Mouse (Mus musculus): ENCODE results near the gene Entpd7. TPM values are rescaled to one million over a fixed set of nuclear protein-coding genes. Genes with fewer than 3 reads are reported as not detected.
A peak's percentile ranks its signal among the peaks of the same experiment; 100 is the strongest.

Entpd7 gene
- total RNA-seq (2021), result 1 to 10 TPM; 2.7 to 3.3 TPM
- long read RNA-seq, experiment 1, result 0 reads
- long read RNA-seq, experiment 2, result 0 reads

GRCm38 (mm10) chr19:43689419-43690246 lies at the start of gene Entpd7:
Entpd7 (plus strand) TSS chr19:43689672.
- intact Hi-C loops (cut with DNase I; ENCODE audit: low total_unique reads), result no loop called here
- peak; percentile 97 for DNase-seq

GRCm38 (mm10) chr19:43641833-43642232 lies 47.6 kb upstream of the Entpd7 start:
- intact Hi-C loops (cut with DNase I; ENCODE audit: low total_unique reads), result no loop called here
- DNase-seq, result no peak

- intact Hi-C loops (cut with DNase I; ENCODE audit: low total_unique reads), result no loop called here
- no peak for DNase-seq
Observed at GRCm38 (mm10) chr19:43642843-43643242, 46.6 kb upstream of the Entpd7 start.

GRCm38 (mm10) chr19:43645508-43645907 lies 44.0 kb upstream of the Entpd7 start:
- intact Hi-C loops (cut with DNase I; ENCODE audit: low total_unique reads), result no loop called here
- no peak for DNase-seq

DNA sequence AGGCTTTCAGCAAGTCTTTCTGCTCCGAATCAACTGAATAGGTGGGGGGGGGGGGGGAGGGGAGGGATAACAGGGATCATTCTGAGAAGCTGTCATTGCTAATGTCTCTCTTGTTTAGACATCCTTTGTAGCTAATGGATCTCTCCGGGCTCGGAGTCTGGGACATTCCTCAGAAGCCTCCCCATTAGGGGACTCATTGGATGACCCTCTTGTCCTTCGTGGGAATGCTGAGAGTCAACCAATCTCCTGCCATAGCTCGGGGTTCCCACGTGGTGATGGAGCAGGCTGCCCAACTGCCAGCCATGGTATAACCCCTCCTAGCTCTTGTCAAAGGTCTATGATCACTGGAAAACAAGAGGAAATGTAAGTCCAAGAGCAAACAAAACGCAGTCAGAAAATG lies 42.6 kb upstream of the Entpd7 start:
- no peak for DNase-seq
- intact Hi-C loops (cut with DNase I; ENCODE audit: low total_unique reads), result no loop called here

- intact Hi-C loops (cut with DNase I; ENCODE audit: low total_unique reads), result no loop called here
- no peak for DNase-seq
Observed at GRCm38 (mm10) chr19:43647261-43647660, 42.2 kb upstream of the Entpd7 start.

DNA sequence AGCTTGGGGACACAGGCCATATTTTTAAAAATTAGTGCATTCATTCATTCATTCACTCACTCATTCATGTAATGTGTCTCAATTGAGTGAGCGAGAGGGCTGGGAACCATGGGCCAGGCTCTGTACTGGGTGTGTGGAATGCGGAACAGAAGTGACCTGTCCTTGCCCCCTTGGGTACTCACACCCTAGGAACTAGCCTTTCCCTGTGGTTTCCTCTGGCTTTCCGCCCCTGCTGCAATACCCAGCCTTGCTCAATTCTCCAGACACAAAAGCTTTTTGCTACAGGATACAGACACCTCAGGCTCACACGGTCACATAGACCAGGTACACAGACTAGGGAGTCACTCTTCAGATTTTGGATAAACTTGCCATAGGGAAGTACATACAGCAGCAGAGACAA lies 41.1 kb upstream of the Entpd7 start:
- intact Hi-C loops (cut with DNase I; ENCODE audit: low total_unique reads), result no loop called here
- no peak for DNase-seq

- intact Hi-C loops (cut with DNase I; ENCODE audit: low total_unique reads), result loop anchor here (10.0 kb wide), 2 partner anchors 117 to 157 kb away; no protein-coding TSS in a partner anchor
- no peak for DNase-seq
Observed at GRCm38 (mm10) chr19:43651241-43651785, 38.2 kb upstream of the Entpd7 start.

GRCm38 (mm10) chr19:43655735-43656492 lies 33.6 kb upstream of the Entpd7 start:
- intact Hi-C loops (cut with DNase I; ENCODE audit: low total_unique reads), result loop anchor here (10.0 kb wide), 2 partner anchors 121 to 161 kb away; no protein-coding TSS in a partner anchor
- peak; percentile 74 for DNase-seq

DNA sequence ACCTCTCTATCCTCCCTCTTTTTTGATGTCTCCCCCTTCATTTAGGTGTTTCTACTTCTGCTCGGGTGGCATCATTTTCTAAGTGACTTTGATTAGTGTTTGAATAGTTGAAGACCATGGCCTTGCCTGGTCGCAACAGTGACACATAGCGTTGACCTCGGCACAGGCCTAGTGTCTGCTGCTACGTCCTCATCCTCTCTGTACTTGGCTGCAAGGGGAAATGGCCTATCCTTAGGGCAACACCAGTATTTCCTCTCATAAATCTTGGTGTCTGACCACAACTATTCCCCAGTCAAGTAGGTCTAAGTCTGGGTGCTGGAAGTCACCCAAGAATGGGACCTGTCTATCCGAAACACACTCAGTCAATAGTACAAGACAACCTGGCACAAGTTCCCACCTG lies 29.8 kb upstream of the Entpd7 start:
- no peak for DNase-seq
- intact Hi-C loops (cut with DNase I; ENCODE audit: low total_unique reads), result loop anchor here (10.0 kb wide), 2 partner anchors 125 to 165 kb away; no protein-coding TSS in a partner anchor

- no peak for DNase-seq
- intact Hi-C loops (cut with DNase I; ENCODE audit: low total_unique reads), result no loop called here
Observed at GRCm38 (mm10) chr19:43660774-43661173, 28.7 kb upstream of the Entpd7 start.

GRCm38 (mm10) chr19:43662176-43662967 lies 27.1 kb upstream of the Entpd7 start:
- intact Hi-C loops (cut with DNase I; ENCODE audit: low total_unique reads), result no loop called here
- DNase-seq, result peak; percentile 41

DNA sequence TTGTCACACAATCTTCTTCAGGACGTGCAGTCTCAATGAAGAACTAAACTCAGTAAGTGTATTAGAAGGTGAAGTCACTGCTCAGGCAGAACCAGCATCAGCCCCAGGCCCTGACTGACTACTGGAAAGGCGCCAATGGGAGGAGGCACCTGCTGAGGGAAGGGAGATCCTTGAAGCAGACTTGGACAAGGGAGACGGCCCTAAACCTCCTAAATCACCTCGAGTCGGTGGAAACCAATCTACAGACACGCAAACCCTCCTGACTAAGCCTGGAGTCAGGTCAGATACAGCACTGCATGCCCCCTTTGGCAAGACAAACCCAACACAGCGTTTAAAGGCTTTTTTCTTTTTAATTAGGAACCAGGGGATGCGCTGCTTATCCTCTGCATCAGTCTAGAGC lies 26.0 kb upstream of the Entpd7 start:
- intact Hi-C loops (cut with DNase I; ENCODE audit: low total_unique reads), result no loop called here
- no peak for DNase-seq

DNA sequence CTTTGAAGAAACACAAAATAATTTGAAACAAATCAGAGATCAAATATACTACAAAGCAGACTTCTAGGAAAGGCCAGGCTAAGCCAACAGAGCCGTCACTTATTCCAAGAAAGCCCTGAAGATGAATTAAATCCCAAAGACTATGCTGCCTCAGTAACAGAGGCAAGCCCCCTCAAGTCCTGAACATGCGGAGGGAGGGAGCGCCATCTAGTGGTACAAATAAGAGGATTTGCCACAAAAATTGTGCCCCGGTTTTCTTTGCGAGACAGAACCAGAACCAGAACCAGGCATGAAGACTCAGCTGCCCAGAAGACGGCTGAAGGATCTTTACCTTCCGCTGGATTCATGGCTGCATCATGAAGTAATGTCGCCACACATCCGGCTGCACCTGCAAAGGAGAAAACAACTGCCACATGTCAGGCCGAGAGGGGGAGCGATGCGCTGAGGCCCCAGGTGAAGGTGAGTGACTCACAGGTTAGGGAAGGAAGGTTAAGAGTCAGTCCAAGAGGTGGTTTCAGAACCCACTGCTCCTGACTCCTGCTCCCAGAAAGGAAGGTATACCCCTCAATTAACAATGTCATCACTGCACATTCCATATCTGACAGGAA lies 23.9 kb upstream of the Entpd7 start:
- DNase-seq, result no peak
- intact Hi-C loops (cut with DNase I; ENCODE audit: low total_unique reads), result no loop called here

GRCm38 (mm10) chr19:43666661-43667429 lies 22.6 kb upstream of the Entpd7 start:
- intact Hi-C loops (cut with DNase I; ENCODE audit: low total_unique reads), result no loop called here
- peak; percentile 22 for DNase-seq

GRCm38 (mm10) chr19:43667430-43667809 lies 22.1 kb upstream of the Entpd7 start:
- intact Hi-C loops (cut with DNase I; ENCODE audit: low total_unique reads), result no loop called here

DNA sequence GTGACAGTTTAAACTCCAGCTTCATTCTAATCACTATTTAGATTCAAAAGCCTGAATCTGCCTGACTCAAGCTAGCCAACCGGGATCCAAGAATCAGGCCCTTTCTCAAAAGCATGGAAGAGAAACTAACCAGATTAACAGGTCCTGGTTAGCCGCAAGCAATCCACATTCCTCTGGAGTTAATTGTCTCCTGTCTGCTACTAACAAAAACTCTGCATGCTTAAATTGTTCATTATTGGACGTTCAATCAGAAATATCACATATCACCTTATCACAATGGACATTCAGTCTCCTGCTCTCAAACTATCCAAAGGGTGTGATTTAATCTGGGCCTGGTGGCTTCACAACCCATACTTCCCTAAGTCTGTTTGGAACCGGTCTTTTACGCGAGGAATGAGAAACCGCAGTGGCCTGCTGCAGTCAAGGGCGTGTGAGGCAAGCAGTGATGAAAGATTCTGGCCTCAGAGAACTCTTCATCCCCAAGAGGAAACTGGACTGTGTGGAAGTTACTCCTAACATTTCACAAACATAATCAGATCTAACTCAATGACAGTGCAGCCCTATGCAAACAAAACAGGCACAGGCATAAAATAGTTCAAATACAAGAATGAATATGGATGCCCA lies 20.2 kb upstream of the Entpd7 start:
- DNase-seq, result no peak
- intact Hi-C loops (cut with DNase I; ENCODE audit: low total_unique reads), result no loop called here

More at GRCm38 (mm10) chr19:43667430-43667809, 22.1 kb upstream of the Entpd7 start:
- no peak for DNase-seq

GRCm38 (mm10) chr19:43671054-43671453 lies 18.4 kb upstream of the Entpd7 start:
- intact Hi-C loops (cut with DNase I; ENCODE audit: low total_unique reads), result no loop called here
- DNase-seq, result no peak

Measured in gastrocnemius, postnatal 14 days (tissue).